Mouse (Mus musculus): ENCODE measurements around the gene Tm6sf2. TPM values are rescaled to one million over a fixed set of nuclear protein-coding genes. Genes with fewer than 3 reads are reported as not detected.

Tm6sf2 gene
- total RNA-seq, 2 experiments from 2014 or later = 0.97 to 1.1 TPM

GRCm38 (mm10) chr8:70087836-70088650 lies 15.3 kb downstream of the Tm6sf2 start:
- DNase-seq = peak; percentile 21 to 26
- intact Hi-C loops (cut with DNase I) = loop anchor here (1.0 kb wide), 2 partner anchors 78 to 135 kb away; no protein-coding TSS in a partner anchor

GRCm38 (mm10) chr8:70089296-70089960 lies 16.7 kb downstream of the Tm6sf2 start:
- DNase-seq = no peak
- intact Hi-C loops (cut with DNase I) = no loop called here

GRCm38 (mm10) chr8:70092786-70093185 lies 20.1 kb downstream of the Tm6sf2 start:
- no peak for DNase-seq

GRCm38 (mm10) chr8:70099276-70099675 lies 26.6 kb downstream of the Tm6sf2 start:
- intact Hi-C loops (cut with DNase I) = no loop called here
- DNase-seq = no peak

More at GRCm38 (mm10) chr8:70092786-70093185, 20.1 kb downstream of the Tm6sf2 start:
- intact Hi-C loops (cut with DNase I) = no loop called here

- intact Hi-C loops (cut with DNase I) = no loop called here
- DNase-seq = no peak
Measured at GRCm38 (mm10) chr8:70100241-70100640, 27.5 kb downstream of the Tm6sf2 start.

DNA sequence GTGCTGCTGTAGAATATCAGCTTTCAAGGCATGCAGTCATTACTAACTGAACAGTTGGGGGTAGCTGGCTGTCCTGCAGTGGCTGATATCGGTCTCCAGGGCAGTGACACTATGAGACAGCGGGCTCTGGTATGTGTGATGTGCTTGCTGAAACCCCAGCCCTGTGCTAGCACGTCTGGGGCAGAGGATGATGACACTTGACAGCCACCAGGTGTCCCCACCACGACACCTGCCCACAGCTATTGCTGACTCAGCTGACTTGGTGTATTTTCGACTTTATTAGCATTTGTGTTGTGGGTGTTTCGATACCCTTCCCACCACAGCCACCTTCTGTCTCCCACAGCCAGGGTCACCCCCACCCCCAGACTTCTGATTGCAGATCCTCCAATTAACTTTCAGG lies 31.8 kb downstream of the Tm6sf2 start:
- DNase-seq = peak; percentile 34 to 36
- intact Hi-C loops (cut with DNase I) = loop anchor here (1.0 to 2.0 kb wide), 2 partner anchors 62 to 118 kb away; no protein-coding TSS in a partner anchor

DNA sequence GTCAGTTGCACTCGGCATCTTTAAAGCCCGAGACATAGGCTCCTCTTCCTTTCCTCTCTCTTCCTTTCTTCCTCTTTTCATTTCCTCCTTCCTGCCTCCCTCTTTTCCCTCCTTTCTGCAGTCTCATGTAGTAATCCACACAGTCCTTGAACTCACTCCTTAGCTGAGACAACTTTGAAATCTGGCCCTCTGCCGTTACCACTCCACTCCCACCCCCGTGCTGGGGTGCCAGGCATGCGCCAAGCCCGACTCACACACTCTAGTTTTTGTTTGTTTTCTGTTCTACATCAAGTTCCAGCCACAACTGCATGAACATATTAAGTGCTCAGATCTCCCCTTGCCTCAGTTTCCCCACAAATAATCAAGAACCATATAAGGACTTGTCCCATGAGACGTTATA lies 32.2 kb downstream of the Tm6sf2 start:
- intact Hi-C loops (cut with DNase I) = loop anchor here (1.0 to 2.0 kb wide), 2 partner anchors 61 to 118 kb away; no protein-coding TSS in a partner anchor
- no peak for DNase-seq

DNA sequence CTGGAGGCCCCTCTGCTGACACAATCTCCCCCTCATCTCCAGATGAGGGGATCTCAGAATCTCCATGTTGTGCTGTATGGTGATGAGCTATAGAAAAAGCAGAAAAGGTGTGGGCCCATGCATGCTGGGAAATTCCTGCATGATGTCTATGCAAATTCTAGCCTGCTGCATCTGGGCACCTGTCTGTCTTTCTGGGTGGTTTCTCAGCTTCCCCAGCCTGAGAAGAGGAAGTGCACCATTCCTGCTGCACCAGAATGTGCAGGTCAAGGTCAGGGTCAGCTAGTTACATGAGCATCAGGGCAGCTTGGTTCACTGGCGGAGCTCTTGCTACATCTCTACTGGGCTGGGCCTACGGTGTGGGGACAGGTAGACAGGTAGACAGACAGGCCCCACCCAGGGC lies 37.7 kb downstream of the Tm6sf2 start:
- intact Hi-C loops (cut with DNase I) = no loop called here
- DNase-seq = no peak

GRCm38 (mm10) chr8:70111192-70111795 lies 38.6 kb downstream of the Tm6sf2 start:
- intact Hi-C loops (cut with DNase I) = no loop called here
- no peak for DNase-seq

GRCm38 (mm10) chr8:70112401-70113016 lies 39.8 kb downstream of the Tm6sf2 start:
- intact Hi-C loops (cut with DNase I) = no loop called here
- no peak for DNase-seq

DNA sequence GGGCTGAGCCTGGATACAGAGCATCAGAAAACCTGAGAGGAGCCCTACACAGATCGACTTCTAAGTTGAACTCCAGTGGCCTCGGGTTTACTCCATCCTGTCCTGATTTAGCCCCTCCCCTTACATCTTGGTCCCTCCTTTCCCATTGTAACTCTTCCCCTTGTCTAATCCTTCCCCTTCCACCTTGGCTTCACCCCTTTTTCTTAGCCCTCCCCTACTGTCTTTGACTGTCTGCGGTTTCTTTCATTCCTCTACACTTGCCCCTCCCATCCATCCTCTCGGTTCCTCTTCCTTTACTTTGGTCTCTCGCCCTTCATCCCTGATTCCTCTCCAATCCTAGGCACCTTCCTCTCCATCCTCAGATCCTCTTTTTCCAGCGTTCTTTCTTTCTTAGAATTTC lies 41.8 kb downstream of the Tm6sf2 start:
- intact Hi-C loops (cut with DNase I) = no loop called here
- no peak for DNase-seq

DNA sequence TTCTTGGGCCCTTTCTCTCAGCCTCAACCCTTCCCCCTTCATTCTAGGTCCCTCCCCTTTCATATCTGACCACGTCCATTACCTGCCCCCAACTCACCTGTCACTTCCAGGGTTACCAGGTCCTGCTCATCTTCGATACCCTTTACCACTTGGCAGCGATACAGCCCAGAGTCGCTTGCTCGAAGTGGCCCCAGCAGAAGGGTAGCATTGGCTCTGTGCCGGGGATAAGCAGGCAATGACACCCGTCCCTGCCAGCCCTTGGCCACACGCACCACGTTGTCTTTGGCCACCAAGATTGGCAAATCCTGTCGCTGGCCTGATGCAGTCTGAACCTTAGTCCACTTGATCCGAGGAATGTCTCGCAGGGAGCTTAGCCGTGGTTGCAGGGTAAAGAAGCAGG lies 42.2 kb downstream of the Tm6sf2 start:
- intact Hi-C loops (cut with DNase I) = no loop called here
- no peak for DNase-seq

- intact Hi-C loops (cut with DNase I) = no loop called here
- no peak for DNase-seq
Measured at GRCm38 (mm10) chr8:70117611-70118010, 44.9 kb downstream of the Tm6sf2 start.

- intact Hi-C loops (cut with DNase I) = no loop called here
- no peak for DNase-seq
Measured at GRCm38 (mm10) chr8:70118726-70119700, 46.3 kb downstream of the Tm6sf2 start.

DNA sequence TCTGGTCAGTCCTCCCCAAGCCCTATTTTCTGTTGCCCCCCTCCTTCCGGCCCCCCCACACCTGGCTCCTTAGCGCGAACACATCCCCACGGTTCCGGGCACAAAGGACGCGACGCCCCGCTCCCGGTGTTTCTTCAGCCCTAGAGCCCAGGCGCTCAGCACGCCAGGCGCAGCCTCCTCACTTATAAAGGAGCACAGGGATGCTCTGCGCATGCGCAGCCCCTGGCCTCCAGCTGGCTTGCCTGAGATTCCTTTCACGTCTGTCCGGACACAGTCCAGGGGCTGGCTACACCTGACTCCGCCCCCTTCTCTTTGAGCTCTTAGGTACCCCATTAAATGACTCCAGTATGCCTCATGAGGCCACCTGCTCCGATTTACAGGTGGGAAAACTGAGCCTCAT lies 47.9 kb downstream of the Tm6sf2 start, which contains the start of gene Ncan:
Ncan (minus strand) TSS at position 207 of the 400 bp plus-strand sequence.
- peak in 1 of 2 experiments; percentile 24 for DNase-seq
- intact Hi-C loops (cut with DNase I) = loop anchor here (5.0 kb wide), 1 partner anchor 203 kb away; no protein-coding TSS in a partner anchor

GRCm38 (mm10) chr8:70122863-70123262 lies 50.1 kb downstream of the Tm6sf2 start:
- no peak for DNase-seq
- intact Hi-C loops (cut with DNase I) = loop anchor here (2.0 to 5.0 kb wide), 2 partner anchors 206 to 248 kb away; no protein-coding TSS in a partner anchor

DNA sequence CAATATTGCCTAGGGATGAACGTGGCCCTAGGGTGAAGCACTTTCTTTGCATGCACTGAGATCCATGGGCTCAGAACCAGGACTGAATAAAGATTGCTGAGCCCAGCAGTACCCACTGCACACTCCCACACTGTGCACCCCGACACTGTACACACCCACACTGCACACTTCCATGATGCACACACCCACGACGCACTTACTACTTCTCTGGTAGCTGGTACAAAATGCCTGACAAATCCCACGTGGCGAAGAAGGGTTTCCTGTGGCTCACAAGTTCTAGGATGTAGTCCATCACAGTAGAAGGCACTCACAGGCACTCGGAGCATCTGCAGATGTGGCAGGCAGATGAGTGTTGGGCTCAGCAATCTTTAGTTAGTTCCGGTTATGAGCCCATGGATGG lies 52.3 kb downstream of the Tm6sf2 start:
- DNase-seq = no peak
- intact Hi-C loops (cut with DNase I) = loop anchor here (5.0 kb wide), 1 partner anchor 208 kb away; no protein-coding TSS in a partner anchor

DNA sequence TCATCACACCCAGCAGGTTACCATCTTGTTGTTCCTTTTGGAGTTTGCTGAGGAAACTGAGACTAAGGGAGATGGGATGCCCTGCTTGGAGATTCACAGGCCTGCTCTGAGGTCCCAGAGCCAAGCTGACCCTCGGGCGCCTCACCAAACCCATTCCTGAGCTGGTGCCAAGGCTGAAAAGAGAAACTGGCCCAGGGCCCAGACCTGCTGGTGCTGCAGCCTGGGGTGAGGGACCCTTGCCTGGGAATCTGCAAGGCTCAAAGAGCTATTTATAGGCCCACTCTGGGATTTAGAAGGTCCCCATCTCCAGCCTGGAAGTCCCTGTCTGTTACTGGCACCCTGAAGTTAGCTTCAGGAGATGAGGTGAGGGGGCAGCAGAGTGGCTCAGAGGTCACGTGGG lies 55.7 kb downstream of the Tm6sf2 start:
- DNase-seq = peak; percentile 68 to 77
- intact Hi-C loops (cut with DNase I) = no loop called here

- intact Hi-C loops (cut with DNase I) = no loop called here
Measured at GRCm38 (mm10) chr8:70129309-70129952, 56.7 kb downstream of the Tm6sf2 start.

More at GRCm38 (mm10) chr8:70129309-70129952, 56.7 kb downstream of the Tm6sf2 start:
- DNase-seq = peak; percentile 37 to 40
